Mouse (Mus musculus) spleen, adult 2 months (tissue): ENCODE results near the gene Ppef1.

Source experiments
- CTCF ChIP-seq: fragments of 200-500 bp; IDR thresholded peaks from 2 replicates; pipeline ENCODE4 v1.5.1; 2011; ENCODE audit warnings: mild to moderate bottlenecking, inconsistent platforms; ENCODE audit not compliant: insufficient read depth, insufficient read length, insufficient replicate concordance; ENCODE audit errors: extremely low read depth
- POLR2A ChIP-seq: fragments of 200-500 bp; IDR thresholded peaks from 2 replicates; pipeline ENCODE4 v1.6.1; 2011; ENCODE audit warnings: low read depth, low read length, inconsistent platforms

GRCm38 (mm10) chrX:160585110-160585509 lies 150.5 kb downstream of the Ppef1 start:
- TF ChIP-seq CTCF (no peak), POLR2A (no peak)
